In genomic region chr19:42045269-42046102, GRCm38 (mm10) we compare ENCODE assay signal across 8 mouse cellular contexts. TPM values are rescaled to one million over a fixed set of nuclear protein-coding genes. Genes with fewer than 3 reads are reported as not detected.
DNase-seq lines count a peak whose midpoint lies in the region; ATAC-seq and TF ChIP-seq lines count a peak whose summit lies in the region.

Gene Hoga1, plus strand, starts transcription at chr19:42045610.

- no peak within 1 kb of the TSS for H3K27ac ChIP-seq in intestine, embryonic 16.5 days (ENCODE audit: low read length)
- H3K27ac ChIP-seq in limb, embryonic 14.5 days (replicated peaks; ENCODE audit: low read depth, low read length), result no peak within 1 kb of the TSS
- no peak within 1 kb of the TSS for H3K27ac ChIP-seq in midbrain, embryonic 15.5 days
- H3K27ac ChIP-seq in stomach, embryonic 16.5 days (ENCODE audit: low read length), result no peak within 1 kb of the TSS

- no peaks in the 10 kb centered on the region for H3K36me3 ChIP-seq in intestine, embryonic 16.5 days (ENCODE audit: control insufficient read depth, insufficient read depth, low read length)
- no peaks in the 10 kb centered on the region for H3K36me3 ChIP-seq in limb, embryonic 14.5 days (ENCODE audit: control insufficient read depth, insufficient read depth, low read length)
- no peaks in the 10 kb centered on the region for H3K36me3 ChIP-seq in midbrain, embryonic 15.5 days (replicated peaks)
- H3K36me3 ChIP-seq in stomach, embryonic 16.5 days (ENCODE audit: control insufficient read depth, insufficient read depth, low read length), result no peaks in the 10 kb centered on the region

- no peaks in the 10 kb centered on the region for H3K27me3 ChIP-seq in intestine, embryonic 16.5 days (replicated peaks; ENCODE audit: control insufficient read depth, insufficient read depth, low read length)
- H3K27me3 ChIP-seq in limb, embryonic 14.5 days (ENCODE audit: control insufficient read depth, insufficient read depth, low read length), result no peaks in the 10 kb centered on the region
- no peaks in the 10 kb centered on the region for H3K27me3 ChIP-seq in midbrain, embryonic 15.5 days (replicated peaks)
- H3K27me3 ChIP-seq in stomach, embryonic 16.5 days (ENCODE audit: control insufficient read depth, insufficient read depth, low read length), result no peaks in the 10 kb centered on the region

- peak within 1 kb of the TSS; percentile 57 for H3K9ac ChIP-seq in intestine, embryonic 16.5 days (ENCODE audit: low read depth, low read length)
- peak within 1 kb of the TSS; percentile 40 for H3K9ac ChIP-seq in limb, embryonic 14.5 days (ENCODE audit: low read depth, low read length, severe bottlenecking)
- H3K9ac ChIP-seq in midbrain, embryonic 15.5 days, result no peak within 1 kb of the TSS; the same call in 1 of the 2 replicates
- peak within 1 kb of the TSS; percentile 58 for H3K9ac ChIP-seq in stomach, embryonic 16.5 days (ENCODE audit: low read length)

- peaks cover 4% of the 10 kb centered on the region for H3K4me1 ChIP-seq in intestine, embryonic 16.5 days (ENCODE audit: control insufficient read depth, insufficient read depth, low read length)
- peaks cover 5% of the 10 kb centered on the region for H3K4me1 ChIP-seq in limb, embryonic 14.5 days (ENCODE audit: control insufficient read depth, insufficient read depth, low read length)
- H3K4me1 ChIP-seq in midbrain, embryonic 15.5 days, result no peaks in the 10 kb centered on the region
- H3K4me1 ChIP-seq in stomach, embryonic 16.5 days (ENCODE audit: control insufficient read depth, insufficient read depth, low read length), result peaks cover 8% of the 10 kb centered on the region; the same call in 1 of the 2 replicates

- peak within 1 kb of the TSS; percentile 65 for H3K4me2 ChIP-seq in intestine, embryonic 16.5 days (ENCODE audit: low read depth, low read length)
- peak within 1 kb of the TSS; percentile 48 for H3K4me2 ChIP-seq in limb, embryonic 14.5 days (replicated peaks; ENCODE audit: low read depth, low read length, severe bottlenecking)
- peak within 1 kb of the TSS; percentile 42 for H3K4me2 ChIP-seq in midbrain, embryonic 15.5 days
- peak within 1 kb of the TSS; percentile 73 for H3K4me2 ChIP-seq in stomach, embryonic 16.5 days (ENCODE audit: low read depth, low read length)

- peak; percentile 50 to 65 for DNase-seq in urinary bladder, adult 18-20 months (ENCODE audit: low spot score in 2 of 2)
- DNase-seq in urinary bladder, postnatal 10 days (ENCODE audit: low spot score), result no peak
- DNase-seq in embryo, embryonic 11.5 days (ENCODE audit: low read depth, low spot score), result peak; percentile 54
- peak; percentile 36 for DNase-seq in gonadal fat pad, adult 2 months (ENCODE audit: low read depth)
- DNase-seq in limb, embryonic 14.5 days (ENCODE audit: low spot score), result peak; percentile 83

- peak within 1 kb of the TSS; percentile 47 for H3K4me3 ChIP-seq in intestine, embryonic 16.5 days (ENCODE audit: low read length)
- peak within 1 kb of the TSS; percentile 34 for H3K4me3 ChIP-seq in limb, embryonic 14.5 days (replicated peaks; ENCODE audit: low read length)
- H3K4me3 ChIP-seq in midbrain, embryonic 15.5 days, result peak within 1 kb of the TSS; percentile 22
- H3K4me3 ChIP-seq in stomach, embryonic 16.5 days (replicated peaks; ENCODE audit: low read length), result peak within 1 kb of the TSS; percentile 42

- TF ChIP-seq POLR2A in limb, embryonic 14.5 days (IDR thresholded peaks at IDR 0.05; ENCODE audit: borderline replicate concordance, extremely low read depth, insufficient read depth, insufficient read length), result no peak

- ATAC-seq in intestine, embryonic 16.5 days, result peak; percentile 94
- peak; percentile 90 for ATAC-seq in limb, embryonic 14.5 days (ENCODE audit: low FRiP score, low read depth)
- peak; percentile 72 for ATAC-seq in midbrain, embryonic 15.5 days (replicated peaks)
- ATAC-seq in stomach, embryonic 16.5 days (ENCODE audit: insufficient read depth, low FRiP score), result peak; percentile 91

- WGBS in intestine, embryonic 16.5 days, result 20% methylated on average over 23 of the region's 23 CpGs
- 21% methylated on average over 23 of the region's 23 CpGs for WGBS in limb, embryonic 14.5 days
- 26% methylated on average over 23 of the region's 23 CpGs for WGBS in midbrain, embryonic 15.5 days
- WGBS in stomach, embryonic 16.5 days, result 19% methylated on average over 23 of the region's 23 CpGs

- no peaks in the 10 kb centered on the region for H3K9me3 ChIP-seq in intestine, embryonic 16.5 days (ENCODE audit: control insufficient read depth, low read length)
- H3K9me3 ChIP-seq in limb, embryonic 14.5 days (ENCODE audit: control insufficient read depth, low read length), result no peaks in the 10 kb centered on the region
- H3K9me3 ChIP-seq in midbrain, embryonic 15.5 days, result no peaks in the 10 kb centered on the region
- no peaks in the 10 kb centered on the region for H3K9me3 ChIP-seq in stomach, embryonic 16.5 days (replicated peaks; ENCODE audit: control insufficient read depth, low read length)

RNA-seq across cellular contexts. Expression of gene Hoga1, which starts in this region (rescaled TPM):
- 13.7 and 14.3 TPM in 2 replicates for polyA plus RNA-seq in gonadal fat pad, adult 2 months (2012; rRNA removed)
- polyA plus RNA-seq in intestine, embryonic 16.5 days (2015; fragmentation: Nextera tagmentation; extraction: Ambion mirVana), result 2.2 and 2.7 TPM in 2 replicates
- polyA plus RNA-seq in limb, embryonic 14.5 days (2012; rRNA removed), result 3.5 and 3.7 TPM in 2 replicates
- polyA plus RNA-seq in limb, embryonic 14.5 days (2014; fragmentation: Nextera tagmentation; extraction: Ambion mirVana), result 2.0 and 2.4 TPM in 2 replicates
- polyA plus RNA-seq in midbrain, embryonic 15.5 days (2015; fragmentation: Nextera tagmentation; extraction: Ambion mirVana), result 1.1 and 1.3 TPM in 2 replicates
- polyA plus RNA-seq in stomach, embryonic 16.5 days (2015; fragmentation: Nextera tagmentation; extraction: Ambion mirVana), result 3.5 and 3.6 TPM in 2 replicates
